Mouse (Mus musculus): ENCODE measurements around the gene Chchd2.

GRCm38 (mm10) chr5:129856414-129856813 is 30.9 kb downstream of the Chchd2 start:
- no peak for TF ChIP-seq CTCF (IDR thresholded peaks at IDR 0.05; ENCODE audit: borderline replicate concordance, control insufficient read depth, extremely low read depth, insufficient read depth, low read length, poor library complexity)
- TF ChIP-seq POLR2A (IDR thresholded peaks at IDR 0.05; ENCODE audit: control insufficient read depth, extremely low read depth, insufficient read depth, low read length, poor library complexity): no peak

All from thymus, adult 2 months (tissue).